ENCODE assay signal across 8 mouse cellular contexts in the genomic region with DNA sequence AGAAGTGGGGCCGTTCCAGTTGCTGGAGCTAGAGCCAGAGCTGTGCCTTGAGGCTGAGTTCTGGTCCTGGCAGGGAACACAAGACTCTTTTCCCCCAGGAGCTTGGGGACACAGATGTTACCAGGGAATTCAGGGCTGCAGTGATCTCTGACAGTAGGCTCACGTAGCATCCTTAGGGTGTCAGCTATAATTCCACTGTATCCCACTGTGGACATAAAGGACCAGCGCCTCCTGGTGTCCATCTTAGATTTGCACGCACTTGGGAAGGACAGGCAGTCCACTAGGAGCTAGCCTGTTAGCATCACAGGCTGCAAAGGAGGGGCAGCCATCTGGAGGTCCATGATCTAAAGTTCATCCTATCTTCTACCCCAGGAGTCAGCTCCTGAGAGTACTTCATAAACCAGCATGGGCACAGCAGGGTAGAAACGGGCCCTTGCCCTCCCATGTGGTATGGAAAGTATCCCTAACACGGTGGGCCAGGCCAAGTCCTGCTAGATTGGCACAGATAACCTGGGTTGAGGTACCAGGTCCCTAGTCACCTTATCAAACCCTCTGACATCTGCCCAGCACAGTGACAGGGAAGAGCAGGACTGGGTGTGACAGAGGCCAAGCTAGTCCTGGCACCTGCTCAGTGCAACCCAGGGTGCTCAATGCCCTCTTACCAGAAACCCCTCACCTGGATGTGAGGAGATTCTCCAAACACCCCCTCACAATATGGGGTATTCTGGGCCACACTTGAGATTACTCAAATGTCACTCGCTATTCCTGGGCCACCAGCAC. TPM values are rescaled to one million over a fixed set of nuclear protein-coding genes. Genes with fewer than 3 reads are reported as not detected.
A peak's percentile ranks its signal among the peaks of the same experiment; 100 is the strongest.
DNase-seq lines count a peak whose midpoint lies in the region; ATAC-seq and TF ChIP-seq lines count a peak whose summit lies in the region.

No protein-coding gene starts in this region.

- no peaks in the 10 kb centered on the region for H3K36me3 ChIP-seq in thymus, adult 2 months (ENCODE audit: control insufficient read depth, insufficient read depth, low read length)
- no peaks in the 10 kb centered on the region for H3K36me3 ChIP-seq in forebrain, embryonic 14.5 days (ENCODE audit: control insufficient read depth, insufficient read depth, low read length)
- H3K36me3 ChIP-seq in hindbrain, embryonic 13.5 days, result no peaks in the 10 kb centered on the region
- H3K36me3 ChIP-seq in limb, embryonic 11.5 days (ENCODE audit: control insufficient read depth, insufficient read depth, low read length), result no peaks in the 10 kb centered on the region
- no peaks in the 10 kb centered on the region for H3K36me3 ChIP-seq in midbrain, embryonic 16.5 days (ENCODE audit: control insufficient read depth, insufficient read depth, low read length)

- 84% methylated on average over 7 of the region's 7 CpGs for WGBS in thymus, adult 2 months
- 66% methylated on average over 7 of the region's 7 CpGs for WGBS in forebrain, embryonic 14.5 days
- WGBS in hindbrain, embryonic 13.5 days, result 48% methylated on average over 7 of the region's 7 CpGs
- 61% methylated on average over 7 of the region's 7 CpGs for WGBS in limb, embryonic 11.5 days
- 56% methylated on average over 7 of the region's 7 CpGs for WGBS in midbrain, embryonic 16.5 days

- no peaks in the 10 kb centered on the region for H3K9me3 ChIP-seq in forebrain, embryonic 14.5 days (replicated peaks; ENCODE audit: control insufficient read depth, low read length)
- no peaks in the 10 kb centered on the region for H3K9me3 ChIP-seq in hindbrain, embryonic 13.5 days
- no peaks in the 10 kb centered on the region for H3K9me3 ChIP-seq in limb, embryonic 11.5 days (ENCODE audit: control insufficient read depth, low read length)
- H3K9me3 ChIP-seq in midbrain, embryonic 16.5 days (replicated peaks; ENCODE audit: control insufficient read depth, low read length, poor library complexity, severe bottlenecking), result no peaks in the 10 kb centered on the region

- peak; percentile 28 for DNase-seq in thymus, adult 2 months
- no peak for DNase-seq in thymus, adult 18-20 months
- peak; percentile 66 for DNase-seq in brain, embryonic 14.5 days (ENCODE audit: low read depth)
- peak; percentile 67 for DNase-seq in forebrain, embryonic 14.5 days (ENCODE audit: low spot score)
- peak; percentile 78 for DNase-seq in limb, embryonic 11.5 days (ENCODE audit: low spot score)
- no peak for DNase-seq in T-cell, adult 2 months (ENCODE audit: low spot score)

- H3K27ac ChIP-seq in thymus, adult 2 months (ENCODE audit: control insufficient read depth, insufficient read depth, low read length), result no peak overlapping the region
- H3K27ac ChIP-seq in forebrain, embryonic 14.5 days (ENCODE audit: low read depth, low read length), result no peak overlapping the region
- peak overlapping the region; percentile 12; the same call in 1 of the 2 replicates for H3K27ac ChIP-seq in hindbrain, embryonic 13.5 days
- H3K27ac ChIP-seq in limb, embryonic 11.5 days (replicated peaks; ENCODE audit: low read depth, low read length), result no peak overlapping the region
- no peak overlapping the region for H3K27ac ChIP-seq in midbrain, embryonic 16.5 days (ENCODE audit: low read length)

- H3K9ac ChIP-seq in forebrain, embryonic 14.5 days (ENCODE audit: low read length), result no peak overlapping the region
- peak overlapping the region; percentile 43; the same call in 1 of the 2 replicates for H3K9ac ChIP-seq in hindbrain, embryonic 13.5 days
- no peak overlapping the region for H3K9ac ChIP-seq in limb, embryonic 11.5 days (ENCODE audit: low read length)
- H3K9ac ChIP-seq in midbrain, embryonic 16.5 days (ENCODE audit: low read depth, low read length), result no peak overlapping the region

- TF ChIP-seq CTCF in thymus, adult 2 months (IDR thresholded peaks at IDR 0.05; ENCODE audit: borderline replicate concordance, control insufficient read depth, extremely low read depth, insufficient read depth, low read length, poor library complexity), result no peak
- peak; percentile 76; the same call in 1 of the 2 replicates for TF ChIP-seq CTCF in brain, embryonic 14.5 days (IDR thresholded peaks at IDR 0.05; ENCODE audit: borderline replicate concordance, extremely low read depth, insufficient read depth, insufficient read length)

- H3K4me1 ChIP-seq in thymus, adult 2 months (replicated peaks; ENCODE audit: control insufficient read depth, insufficient read depth, low read length), result no peaks in the 10 kb centered on the region
- no peaks in the 10 kb centered on the region for H3K4me1 ChIP-seq in forebrain, embryonic 14.5 days (ENCODE audit: control insufficient read depth, insufficient read depth, low read length)
- H3K4me1 ChIP-seq in hindbrain, embryonic 13.5 days (replicated peaks), result peaks cover 76% of the 10 kb centered on the region
- 0 out of 2 replicates have a peak, but pooled peaks cover 2% of the 10 kb centered on the region for H3K4me1 ChIP-seq in limb, embryonic 11.5 days (ENCODE audit: control insufficient read depth, insufficient read depth, low read length)
- H3K4me1 ChIP-seq in midbrain, embryonic 16.5 days (ENCODE audit: control insufficient read depth, insufficient read depth, low read length), result peaks cover 3% of the 10 kb centered on the region; the same call in 1 of the 2 replicates

- no peak overlapping the region for H3K4me2 ChIP-seq in forebrain, embryonic 14.5 days (ENCODE audit: low read length)
- H3K4me2 ChIP-seq in hindbrain, embryonic 13.5 days, result peak overlapping the region; percentile 21
- no peak overlapping the region; the same call in 1 of the 2 replicates for H3K4me2 ChIP-seq in limb, embryonic 11.5 days (ENCODE audit: low read depth, severe bottlenecking)
- peak overlapping the region; percentile 4; the same call in 1 of the 2 replicates for H3K4me2 ChIP-seq in midbrain, embryonic 16.5 days (ENCODE audit: low read length)

- TF ChIP-seq POLR2A in thymus, adult 2 months (IDR thresholded peaks at IDR 0.05; ENCODE audit: control insufficient read depth, extremely low read depth, insufficient read depth, low read length, poor library complexity), result no peak
- TF ChIP-seq POLR2A in brain, embryonic 14.5 days (IDR thresholded peaks at IDR 0.05; ENCODE audit: borderline replicate concordance, extremely low read depth, insufficient read depth, insufficient read length, poor library complexity, severe bottlenecking), result no peak

- H3K4me3 ChIP-seq in thymus, adult 2 months (ENCODE audit: control insufficient read depth, insufficient read depth, low read length), result no peak overlapping the region
- H3K4me3 ChIP-seq in forebrain, embryonic 14.5 days (ENCODE audit: low read depth, low read length), result no peak overlapping the region
- peak overlapping the region; percentile 1; the same call in 1 of the 2 replicates for H3K4me3 ChIP-seq in hindbrain, embryonic 13.5 days
- no peak overlapping the region for H3K4me3 ChIP-seq in limb, embryonic 11.5 days (ENCODE audit: low read depth, low read length)
- H3K4me3 ChIP-seq in midbrain, embryonic 16.5 days (ENCODE audit: low read depth, low read length), result no peak overlapping the region

- H3K27me3 ChIP-seq in thymus, adult 2 months (ENCODE audit: control insufficient read depth, insufficient read depth, low read length), result no peaks in the 10 kb centered on the region
- no peaks in the 10 kb centered on the region for H3K27me3 ChIP-seq in forebrain, embryonic 14.5 days (replicated peaks; ENCODE audit: control insufficient read depth, insufficient read depth, low read length)
- H3K27me3 ChIP-seq in hindbrain, embryonic 13.5 days, result no peaks in the 10 kb centered on the region
- no peaks in the 10 kb centered on the region for H3K27me3 ChIP-seq in limb, embryonic 11.5 days (ENCODE audit: control insufficient read depth, insufficient read depth, low read length)
- no peaks in the 10 kb centered on the region for H3K27me3 ChIP-seq in midbrain, embryonic 16.5 days (ENCODE audit: control insufficient read depth, insufficient read depth, low read depth, low read length)

- ATAC-seq in forebrain, embryonic 14.5 days, result peak; percentile 40; the same call in 1 of the 2 replicates
- no peak for ATAC-seq in hindbrain, embryonic 13.5 days (ENCODE audit: low FRiP score)
- ATAC-seq in limb, embryonic 11.5 days (ENCODE audit: insufficient number of reproducible peaks, low FRiP score, low TSS enrichment, low read depth), result no peak
- ATAC-seq in midbrain, embryonic 16.5 days, result no peak

RNA-seq across cellular contexts. Expression of gene Mcf2l, which starts 53.8 kb away (rescaled TPM):
- 9.4 and 9.7 TPM in 2 replicates for polyA plus RNA-seq in thymus, adult 2 months (2012; rRNA removed)
- polyA plus RNA-seq in brain, embryonic 14.5 days (2012; rRNA removed), result 114 and 189 TPM in 2 replicates
- polyA plus RNA-seq in forebrain, embryonic 14.5 days (2014; fragmentation: Nextera tagmentation; extraction: Ambion mirVana), result 85.2 and 130 TPM in 2 replicates
- 119 and 125 TPM in 2 replicates for polyA plus RNA-seq in hindbrain, embryonic 13.5 days (2015; fragmentation: Nextera tagmentation; extraction: Ambion mirVana)
- 9.4 and 9.7 TPM in 2 replicates for polyA plus RNA-seq in limb, embryonic 11.5 days (2014; fragmentation: Nextera tagmentation; extraction: Ambion mirVana)
- polyA plus RNA-seq in midbrain, embryonic 16.5 days (2015; fragmentation: Nextera tagmentation; extraction: Ambion mirVana), result 185 and 190 TPM in 2 replicates

Comparison
In these comparisons a context has a peak if more than half of its experiments do, and no peak if none do; other contexts are left out.
1. DNase-seq: peak in thymus, adult 2 months (single experiment), brain, embryonic 14.5 days (single experiment), forebrain, embryonic 14.5 days (single experiment) and limb, embryonic 11.5 days (single experiment); none in thymus, adult 18-20 months (0 of 2) and T-cell, adult 2 months (single experiment).
2. H3K4me2 ChIP-seq: peak in hindbrain, embryonic 13.5 days (single experiment) and midbrain, embryonic 16.5 days (single experiment); none in forebrain, embryonic 14.5 days (single experiment) and limb, embryonic 11.5 days (single experiment).